Mouse (Mus musculus): ENCODE results near the gene Omp.
"Not testable (repeated sequence)": the region's sequence is repeated elsewhere in the genome, so short reads cannot be mapped to it uniquely, and the experiment has no call there.

The Omp gene

DNA sequence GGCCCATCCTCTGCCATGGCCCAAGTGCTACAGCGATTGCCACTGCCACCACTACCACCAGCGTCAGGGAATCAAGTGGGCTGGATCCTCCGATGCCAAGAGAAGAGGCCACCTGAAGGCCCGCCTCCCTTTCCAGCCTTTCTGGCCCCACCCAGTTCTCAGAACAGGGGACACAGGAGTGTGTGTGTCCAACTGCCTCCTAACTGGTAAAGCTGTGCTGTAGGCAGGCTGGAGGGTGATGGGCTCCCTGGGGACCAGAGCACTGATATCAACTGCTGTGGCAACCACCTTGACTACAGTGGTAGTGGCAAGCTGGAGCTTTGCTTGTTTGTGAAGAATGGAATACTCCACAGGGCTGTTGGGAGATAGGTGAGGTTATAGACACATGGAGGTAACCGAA is at the start of gene Omp:
Omp (minus strand) TSS at position 101 of the 400 bp plus-strand sequence.
- DNase-seq = no peak

- peak; percentile 72 for DNase-seq
Measured at GRCm38 (mm10) chr7:98194026-98194792, 48.9 kb upstream of the Omp start.

DNA sequence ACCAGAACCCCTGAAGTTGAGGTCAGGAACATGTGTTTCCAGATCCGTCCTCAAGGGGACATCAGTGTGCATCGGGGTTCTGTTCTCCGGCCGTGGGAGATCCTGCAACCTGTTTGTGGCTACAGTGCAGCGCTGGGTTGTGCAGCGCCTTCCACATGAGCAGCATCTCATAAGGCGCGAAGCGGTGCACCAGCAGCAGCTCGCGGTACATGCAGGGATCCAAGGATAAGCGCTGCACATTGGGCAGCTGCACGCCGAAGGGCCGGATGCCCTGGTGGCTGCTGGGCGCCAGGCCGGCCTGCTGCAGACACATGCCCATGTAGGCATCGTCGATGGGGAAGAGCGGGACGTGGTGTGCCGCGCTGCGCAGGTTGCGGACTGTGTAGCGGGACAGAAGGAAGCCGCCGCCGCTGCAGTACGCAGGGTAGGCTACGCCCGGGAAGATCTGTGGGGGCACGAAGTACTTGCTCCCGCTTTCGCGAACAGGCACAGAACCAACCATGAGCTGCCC is 48.3 kb upstream of the Omp start:
- peak; percentile 65 for DNase-seq

GRCm38 (mm10) chr7:98191571-98192250 is 46.4 kb upstream of the Omp start:
- peak; percentile 56 for DNase-seq

DNA sequence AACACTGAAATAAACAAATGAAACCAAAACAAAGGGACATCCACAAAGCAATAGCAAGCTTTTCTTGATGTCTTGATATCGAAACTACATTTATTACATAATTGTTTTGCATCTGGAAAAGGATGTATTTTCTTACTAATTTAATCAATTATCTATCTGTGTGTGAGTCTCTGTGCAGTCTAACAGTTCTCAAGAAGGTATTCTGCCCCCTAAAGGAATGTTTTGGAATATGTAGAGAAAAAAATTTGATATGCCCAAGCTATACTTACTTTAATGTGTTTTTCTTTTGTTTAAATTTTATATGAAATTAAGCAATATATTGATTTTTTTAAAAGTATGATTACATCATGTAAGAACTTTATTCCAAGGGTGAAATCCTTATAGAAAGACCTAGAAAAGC is 45.3 kb upstream of the Omp start:
- no peak for DNase-seq

GRCm38 (mm10) chr7:98189745-98190144 is 44.4 kb upstream of the Omp start:
- no peak for DNase-seq

DNA sequence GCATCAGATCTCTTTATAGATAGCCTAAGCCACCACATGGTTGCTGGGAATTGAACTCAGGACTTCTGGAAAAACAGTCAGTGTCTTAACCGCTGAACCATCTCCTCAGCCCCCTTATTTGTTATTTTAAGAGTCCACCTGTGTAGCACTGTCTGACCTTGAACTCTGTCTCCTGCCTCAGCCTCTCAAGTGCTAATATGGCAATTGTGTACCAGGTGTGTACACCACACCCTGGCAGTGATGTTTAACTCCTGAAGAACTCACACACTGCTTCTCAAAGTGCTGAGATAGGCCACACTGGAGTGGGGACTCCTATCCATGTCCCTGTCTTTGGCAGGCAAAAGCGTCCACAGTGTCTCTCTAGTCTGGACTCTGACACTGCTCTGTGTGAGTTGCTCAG is 43.4 kb upstream of the Omp start:
- no peak for DNase-seq

DNA sequence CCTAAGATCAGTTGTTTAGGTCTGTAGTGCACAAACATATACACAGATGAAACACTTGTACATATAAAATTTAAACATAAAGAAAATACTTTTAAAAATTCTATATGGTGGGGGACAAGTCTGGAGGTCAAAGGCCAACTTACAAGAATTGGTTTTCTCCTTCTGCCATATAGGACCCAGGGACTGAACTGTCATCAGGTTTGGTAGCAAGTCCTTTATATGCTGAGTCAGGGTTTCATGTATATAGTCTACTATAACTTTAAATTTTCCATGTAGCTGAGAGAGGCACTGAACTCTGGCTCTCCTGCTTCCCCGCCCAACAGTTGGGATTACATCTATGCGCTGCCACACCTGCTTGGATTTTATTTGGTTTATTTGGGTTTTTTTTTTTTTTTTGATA is 42.9 kb upstream of the Omp start:
- no peak for DNase-seq

- not testable (repeated sequence) for DNase-seq
Measured at GRCm38 (mm10) chr7:98187332-98187731, 42.0 kb upstream of the Omp start.

- no peak for DNase-seq
Measured at GRCm38 (mm10) chr7:98186637-98187036, 41.3 kb upstream of the Omp start.

- DNase-seq = no peak
Measured at GRCm38 (mm10) chr7:98185326-98185725, 40.0 kb upstream of the Omp start.

GRCm38 (mm10) chr7:98178560-98179231 is 33.4 kb upstream of the Omp start:
- DNase-seq = peak; percentile 12

- DNase-seq = peak; percentile 83
Measured at GRCm38 (mm10) chr7:98177929-98178559, 32.7 kb upstream of the Omp start, which contains the start of gene Capn5. Gene Capn5, minus strand, starts transcription at chr7:98178274.

DNA sequence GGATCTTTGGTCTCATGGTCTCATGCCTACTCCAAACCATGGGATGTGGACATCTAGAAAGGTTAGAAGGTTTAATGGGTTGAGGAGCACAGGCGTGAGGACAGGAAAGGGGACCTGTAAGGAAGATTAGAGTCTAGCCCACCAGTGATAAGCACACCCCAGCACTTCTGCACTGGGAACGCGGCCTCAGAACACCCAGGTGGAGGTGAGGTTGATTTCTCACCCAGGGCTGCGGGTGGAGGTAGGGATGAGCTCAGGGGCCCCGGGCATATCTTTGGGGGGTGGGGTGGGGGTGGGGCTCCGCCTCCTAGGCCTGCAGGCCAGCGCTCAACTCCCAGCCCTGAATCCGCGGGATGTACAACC is 32.2 kb upstream of the Omp start:
- no peak for DNase-seq

DNA sequence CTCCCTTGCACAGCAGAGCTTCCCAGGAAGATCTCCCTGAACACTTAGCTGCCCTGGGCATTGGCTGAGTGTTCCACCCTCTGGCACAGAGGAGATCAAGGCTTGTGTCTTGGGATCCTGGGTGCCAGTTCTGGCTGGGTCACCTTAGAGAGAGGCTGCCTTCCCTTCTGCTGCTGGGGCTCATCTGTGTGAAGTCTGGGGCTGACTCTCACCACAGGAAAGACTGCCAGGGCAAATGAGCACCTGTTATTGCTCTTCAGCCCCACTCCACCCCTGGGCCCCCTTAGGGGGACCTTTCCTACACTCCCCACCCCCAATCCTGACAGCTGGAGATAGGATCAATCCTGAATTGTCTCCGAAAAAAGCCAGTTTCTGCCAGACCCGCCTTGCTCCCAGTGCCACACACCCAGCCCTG is 31.8 kb upstream of the Omp start:
- peak; percentile 56 for DNase-seq

DNA sequence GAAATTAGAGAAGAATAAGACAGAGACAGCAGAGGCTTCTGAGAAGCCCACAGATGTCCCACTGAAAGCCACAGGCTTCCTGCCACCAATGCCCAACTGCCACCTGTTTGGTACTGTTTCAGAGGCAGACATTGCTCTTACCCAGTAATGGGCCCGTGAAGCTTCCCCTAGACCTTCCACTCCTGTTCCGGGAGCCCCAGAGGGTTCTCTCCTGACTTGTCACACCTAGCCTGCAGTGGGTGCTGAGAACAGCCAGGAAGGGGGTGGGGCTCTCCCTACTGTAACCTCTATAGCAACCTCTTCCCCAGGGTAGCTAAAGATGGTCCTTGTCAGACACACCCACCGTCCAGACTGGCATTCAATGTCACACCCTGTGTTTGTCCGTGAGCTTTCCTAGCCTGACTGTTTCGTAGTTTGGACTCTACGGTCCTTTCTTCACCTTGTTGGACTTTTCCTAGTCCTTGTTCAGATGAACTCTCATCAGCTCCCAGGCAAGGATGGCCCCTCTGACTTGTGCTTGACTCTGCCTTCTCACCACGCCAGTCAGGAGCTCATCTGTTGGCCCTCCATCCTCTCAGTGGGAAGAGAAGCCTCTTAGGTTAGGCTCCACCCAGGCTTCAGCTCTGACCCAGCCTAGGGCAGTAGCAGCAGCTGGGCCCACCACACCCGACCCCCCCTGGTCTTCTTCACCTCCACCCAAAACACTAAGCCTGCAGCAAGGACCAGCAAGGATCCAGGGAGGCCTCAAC is 31.2 kb upstream of the Omp start:
- DNase-seq = peak; percentile 56

- no peak for DNase-seq
Measured at GRCm38 (mm10) chr7:98174883-98175755, 29.8 kb upstream of the Omp start.

GRCm38 (mm10) chr7:98173408-98173807 is 28.1 kb upstream of the Omp start:
- no peak for DNase-seq

- no peak for DNase-seq
Measured at GRCm38 (mm10) chr7:98172661-98173060, 27.4 kb upstream of the Omp start.

DNA sequence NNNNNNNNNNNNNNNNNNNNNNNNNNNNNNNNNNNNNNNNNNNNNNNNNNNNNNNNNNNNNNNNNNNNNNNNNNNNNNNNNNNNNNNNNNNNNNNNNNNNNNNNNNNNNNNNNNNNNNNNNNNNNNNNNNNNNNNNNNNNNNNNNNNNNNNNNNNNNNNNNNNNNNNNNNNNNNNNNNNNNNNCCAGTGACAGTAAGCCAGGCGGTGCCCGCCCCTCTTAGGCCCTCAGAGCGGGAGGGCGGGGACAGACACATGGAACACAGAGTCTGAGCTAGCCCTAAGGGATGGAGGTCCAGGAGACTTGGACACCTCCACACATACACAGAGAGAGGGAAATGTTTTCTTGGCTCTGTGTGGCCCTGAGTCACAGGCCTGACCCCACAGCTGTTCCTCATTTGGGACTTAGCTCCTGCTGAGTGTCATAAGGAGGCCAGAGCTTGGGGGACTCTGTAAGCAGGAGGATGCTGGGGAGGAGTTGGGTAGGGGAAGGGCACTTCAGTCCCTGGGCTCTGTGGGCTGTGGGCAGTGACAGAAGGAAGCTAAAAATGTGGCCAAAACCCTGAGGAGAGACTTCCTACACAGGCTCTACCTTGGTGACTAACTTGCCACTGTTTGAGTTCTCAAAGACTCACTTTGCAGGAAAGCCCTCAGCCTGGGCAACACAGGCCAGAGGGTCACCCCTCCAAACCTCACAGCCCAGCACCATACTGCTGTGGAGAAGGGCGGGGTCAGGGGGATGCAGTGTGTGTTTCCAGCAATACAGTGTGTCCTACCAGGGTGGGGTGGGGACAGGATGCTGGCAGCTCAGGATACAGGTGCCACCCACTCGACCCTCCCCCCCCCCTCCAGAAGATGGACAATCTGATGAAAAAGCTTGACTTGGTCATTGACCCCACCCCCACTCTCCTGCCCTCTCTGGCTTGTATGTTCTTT is 26.1 kb upstream of the Omp start:
- no peak for DNase-seq
